Mouse (Mus musculus): ENCODE results near the gene Osr1.

DNA sequence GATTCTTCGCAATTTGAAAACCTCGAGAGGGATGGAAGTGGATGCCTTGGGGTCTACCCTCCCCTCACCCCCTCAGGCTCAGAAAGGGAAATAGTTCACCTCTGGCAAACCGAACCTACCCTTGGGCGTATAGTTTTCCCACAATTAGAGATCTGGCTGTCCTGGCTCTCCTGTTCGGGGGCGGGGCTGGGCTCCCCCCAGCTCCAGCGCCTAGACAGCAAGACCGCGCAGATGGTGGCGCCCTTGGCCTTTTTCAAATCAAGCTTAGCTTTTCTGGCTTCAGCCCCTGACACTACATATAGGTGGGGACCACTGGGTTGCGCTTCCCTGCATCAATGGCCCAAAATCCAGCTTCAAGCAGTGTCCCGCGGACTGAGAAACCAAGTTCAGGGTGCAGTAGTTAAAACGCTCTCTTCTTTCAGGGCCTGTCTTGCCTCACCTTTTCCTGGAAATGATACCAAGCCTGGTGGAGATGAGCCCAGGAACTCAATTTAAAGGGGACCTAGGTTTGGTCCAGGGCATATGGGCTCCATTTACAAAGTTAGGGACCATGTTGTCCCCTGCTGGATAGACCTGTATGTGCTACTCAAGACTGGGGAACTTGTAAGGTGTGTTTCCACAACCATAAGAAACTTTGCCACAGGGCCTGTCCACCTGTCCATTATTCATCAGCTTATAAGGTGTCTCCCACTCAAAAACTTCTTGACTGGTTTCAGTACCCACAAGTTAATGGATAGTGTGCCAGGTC lies 12.5 kb downstream of the Osr1 start:
- TF ChIP-seq CTCF (IDR thresholded peaks at IDR 0.05; ENCODE audit: extremely low read depth, insufficient read depth, insufficient read length, insufficient replicate concordance): no peak
- TF ChIP-seq POLR2A (IDR thresholded peaks at IDR 0.05; ENCODE audit: low read depth, low read length): no peak

All from spleen, adult 2 months (tissue).